Comparison of ENCODE assay signal across 9 mouse cellular contexts in genomic region chr4:140205811-140206231, GRCm38 (mm10). TPM values are rescaled to one million over a fixed set of nuclear protein-coding genes. Genes with fewer than 3 reads are reported as not detected.
A peak's percentile ranks its signal among the peaks of the same experiment; 100 is the strongest.
DNase-seq lines count a peak whose midpoint lies in the region; ATAC-seq and TF ChIP-seq lines count a peak whose summit lies in the region.
"Had no signal": no experiment of that assay in that cellular context is flagged by ENCODE, and none has a peak within 500 bp of the region (broad histone marks: within the 10 kb centered on the region; RNA-seq: fewer than 3 reads in every experiment).

No protein-coding gene starts in this region.

- H3K4me2 ChIP-seq in heart, embryonic 15.5 days: peak overlapping the region; percentile 24
- H3K4me2 ChIP-seq in liver, embryonic 11.5 days: no peak overlapping the region

- H3K27ac ChIP-seq in heart, embryonic 15.5 days: no peak overlapping the region
- H3K27ac ChIP-seq in liver, embryonic 11.5 days (ENCODE audit: low read depth, low read length): no peak overlapping the region

- intact Hi-C loops in left cerebral cortex, postnatal 25 days (cut with DNase I): no loop called here

- no peak overlapping the region for H3K4me3 ChIP-seq in lung, adult 2 months (replicated peaks; ENCODE audit: extremely low read depth, low read depth, low read length)
- no peak overlapping the region for H3K4me3 ChIP-seq in heart, embryonic 15.5 days
- H3K4me3 ChIP-seq in liver, embryonic 11.5 days (ENCODE audit: low read depth, low read length): no peak overlapping the region

- 40% methylated on average over 12 of the region's 12 CpGs for WGBS in lung, adult 2 months
- 42% methylated on average over 12 of the region's 12 CpGs for WGBS in heart, embryonic 15.5 days
- 61% methylated on average over 12 of the region's 12 CpGs for WGBS in liver, embryonic 11.5 days

- no peak for ATAC-seq in heart, embryonic 15.5 days (replicated peaks; ENCODE audit: insufficient number of reproducible peaks, insufficient read depth, low FRiP score, low read depth)
- no peak for ATAC-seq in liver, embryonic 11.5 days (replicated peaks; ENCODE audit: low FRiP score)

- no peaks in the 10 kb centered on the region for H3K4me1 ChIP-seq in lung, adult 2 months (ENCODE audit: control insufficient read depth, insufficient read depth, low read length)
- peaks cover 10% of the 10 kb centered on the region for H3K4me1 ChIP-seq in heart, embryonic 15.5 days (replicated peaks)
- H3K4me1 ChIP-seq in liver, embryonic 11.5 days (replicated peaks; ENCODE audit: control insufficient read depth, insufficient read depth, low read length): no peaks in the 10 kb centered on the region

- TF ChIP-seq CTCF in lung, adult 2 months (IDR thresholded peaks at IDR 0.05; ENCODE audit: insufficient read depth, low read length): no peak

- H3K9ac ChIP-seq in heart, embryonic 15.5 days: no peak overlapping the region
- no peak overlapping the region for H3K9ac ChIP-seq in liver, embryonic 11.5 days (ENCODE audit: low read depth, low read length)

- H3K27me3 ChIP-seq in heart, embryonic 15.5 days: peaks cover 7% of the 10 kb centered on the region
- H3K27me3 ChIP-seq in liver, embryonic 11.5 days (replicated peaks; ENCODE audit: control insufficient read depth, insufficient read depth, low read length): no peaks in the 10 kb centered on the region; the same call in 1 of the 2 replicates

- peak; percentile 16 for DNase-seq in lung, postnatal 36 days
- DNase-seq in lung, adult 2 months: no peak
- peak; percentile 89 for DNase-seq in cerebellum, adult 9-11 months
- DNase-seq in left cerebral cortex, postnatal 25 days (ENCODE audit: low spot score in 2 of 2): peak; percentile 55 to 68
- DNase-seq in urinary bladder, adult 2 months (ENCODE audit: low spot score): no peak
- DNase-seq in liver, embryonic 11.5 days (ENCODE audit: low spot score): no peak
- no peak for DNase-seq in lung, postnatal 25 days (ENCODE audit: low spot score)

- no peak for TF ChIP-seq POLR2A in lung, adult 2 months (IDR thresholded peaks at IDR 0.05; ENCODE audit: borderline replicate concordance, extremely low read depth, low read depth, low read length)

- no peaks in the 10 kb centered on the region for H3K9me3 ChIP-seq in heart, embryonic 15.5 days (replicated peaks)
- no peaks in the 10 kb centered on the region for H3K9me3 ChIP-seq in liver, embryonic 11.5 days (ENCODE audit: control insufficient read depth, low read length)

- H3K36me3 ChIP-seq in heart, embryonic 15.5 days: no peaks in the 10 kb centered on the region
- no peaks in the 10 kb centered on the region for H3K36me3 ChIP-seq in liver, embryonic 11.5 days (ENCODE audit: control insufficient read depth, insufficient read depth, low read length)

RNA-seq across cellular contexts. Expression of gene Igsf21, which starts 40.8 kb away (rescaled TPM):
- 0.17 and 0.26 TPM in 2 replicates for polyA plus RNA-seq in lung, adult 2 months (2012; rRNA removed)
- 0.10 and 0.65 TPM in 2 replicates for polyA plus RNA-seq in heart, embryonic 15.5 days (2015; fragmentation: Nextera tagmentation; extraction: Ambion mirVana)
- 10 to 100 TPM; 76.8 to 91.4 TPM for total RNA-seq in left cerebral cortex, postnatal 25 days (2021)
- 0.26 and 0.65 TPM in 2 replicates for polyA plus RNA-seq in urinary bladder, adult 2 months (2012; rRNA removed)
- 0.32 and 0.44 TPM in 2 replicates for polyA plus RNA-seq in liver, embryonic 11.5 days (2014; fragmentation: Nextera tagmentation; extraction: Ambion mirVana)
- total RNA-seq: neutrophil, adult 5-6 weeks had no signal

Comparison
In these comparisons a context has a peak if more than half of its experiments do, and no peak if none do; other contexts are left out.
1. DNase-seq: peak in lung, postnatal 36 days (single experiment), cerebellum, adult 9-11 months (single experiment) and left cerebral cortex, postnatal 25 days (2 of 2); none in lung, adult 2 months (single experiment), urinary bladder, adult 2 months (single experiment), liver, embryonic 11.5 days (single experiment) and lung, postnatal 25 days (single experiment).